Mouse (Mus musculus) spleen, adult 2 months (tissue): ENCODE measurements around the gene Ptp4a2. TPM values are rescaled to one million over a fixed set of nuclear protein-coding genes. Genes with fewer than 3 reads are reported as not detected.
A peak's percentile ranks its signal among the peaks of the same experiment; 100 is the strongest.

Source experiments
- DNase-seq, 2 experiments: peaks; one replicate each; pipeline versions ENCODE4 v3.0.0 to v3.0.0-alpha.2; 2012 to 2021; ENCODE audit warnings: low spot score in 2 of 2, low read depth in 1 of 2
- H3K27ac ChIP-seq: fragments of 200-500 bp; 2 replicates; pipeline ENCODE4 v1.5.1; 2012; ENCODE audit warnings: low read length, inconsistent platforms; ENCODE audit not compliant: insufficient read depth
- H3K27me3 ChIP-seq: fragments of 200-500 bp; 2 replicates; pipeline ENCODE4 v1.6.1; 2012; ENCODE audit warnings: mild to moderate bottlenecking, moderate library complexity, low read length, inconsistent platforms; ENCODE audit not compliant: control insufficient read depth, insufficient read depth
- H3K36me3 ChIP-seq: fragments of 200-500 bp; 2 replicates; pipeline ENCODE4 v1.6.1; 2012; ENCODE audit warnings: mild to moderate bottlenecking, low read length, inconsistent platforms; ENCODE audit not compliant: control insufficient read depth, insufficient read depth
- H3K4me1 ChIP-seq: fragments of 200-500 bp; 2 replicates; pipeline ENCODE4 v1.6.1; 2011; ENCODE audit warnings: inconsistent platforms; ENCODE audit not compliant: control insufficient read depth, insufficient read depth, insufficient read length
- H3K4me3 ChIP-seq: fragments of 200-500 bp; 2 replicates; pipeline ENCODE4 v1.5.1; 2011; ENCODE audit warnings: mild to moderate bottlenecking, inconsistent platforms; ENCODE audit not compliant: insufficient read depth, insufficient read length; ENCODE audit errors: extremely low read depth
- CTCF ChIP-seq: fragments of 200-500 bp; IDR thresholded peaks from 2 replicates; pipeline ENCODE4 v1.5.1; 2011; ENCODE audit warnings: mild to moderate bottlenecking, inconsistent platforms; ENCODE audit not compliant: insufficient read depth, insufficient read length, insufficient replicate concordance; ENCODE audit errors: extremely low read depth
- POLR2A ChIP-seq: fragments of 200-500 bp; IDR thresholded peaks from 2 replicates; pipeline ENCODE4 v1.6.1; 2011; ENCODE audit warnings: low read depth, low read length, inconsistent platforms
- whole genome bisulfite sequencing: fragments of 180-500 bp; shearing (Covaris S2); methylation state at CpG from one replicate; pipeline ENCODE4 v1.1.7; 2018; 5-methylcytosine and 5-hydroxymethylcytosine counted together
- polyA plus RNA-seq: library from polyadenylated mRNA; depleted of rRNA; stranded (reverse); fragments of >200 nt; gene quantifications from 2 replicates; pipeline ENCODE4 v1.2.3, GENCODE M21; 2012

Ptp4a2 gene
- polyA plus RNA-seq, 1 experiment = 51.1 TPM

DNA sequence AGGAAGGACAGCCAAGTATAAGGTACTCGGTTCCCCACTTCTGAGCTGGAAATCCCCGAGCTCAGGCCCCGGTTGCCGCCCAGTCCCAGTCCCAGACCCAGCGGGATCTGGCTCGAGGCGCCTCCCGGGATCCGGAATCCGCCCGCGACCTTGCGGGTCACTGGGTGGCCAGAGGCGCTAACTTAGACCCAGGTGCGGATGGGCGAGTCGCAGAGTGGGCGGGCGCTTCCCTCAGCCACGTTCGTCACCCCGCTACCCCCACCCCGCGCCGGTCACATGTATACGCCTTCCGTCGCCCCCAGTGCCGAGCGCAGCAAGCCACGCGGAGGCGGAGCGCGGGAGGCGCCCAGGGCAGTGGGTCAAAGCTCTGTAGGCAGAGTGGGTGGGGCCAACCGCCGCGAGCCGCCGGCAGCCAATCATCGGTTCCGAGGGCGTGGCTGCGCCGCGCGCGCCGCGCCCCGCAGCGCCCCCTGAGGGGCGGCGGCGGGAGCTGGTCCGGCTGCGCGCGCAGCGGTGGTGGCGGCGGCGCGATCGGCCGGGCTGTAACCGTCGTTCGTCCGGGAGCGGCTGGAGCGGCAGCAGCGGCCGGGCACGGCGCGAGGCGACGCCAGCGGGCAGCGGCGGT, 8.8 kb downstream of the Ptp4a2 start:
- peak; percentile 80 for TF ChIP-seq POLR2A
- peak; percentile 33; the same call in 1 of the 2 replicates for TF ChIP-seq CTCF
- 4% methylated on average over 76 of the region's 83 CpGs for WGBS
- Histone ChIP-seq H3K4me1 (peaks cover 16% of the 10 kb centered on the region), H3K27me3 (no peaks in the 10 kb centered on the region), H3K36me3 (no peaks in the 10 kb centered on the region; the same call in 1 of the 2 replicates), H3K27ac (peak overlapping the region; percentile 100), H3K4me3 (peak overlapping the region; percentile 96)
- peak; percentile 95 to 99 for DNase-seq

DNA sequence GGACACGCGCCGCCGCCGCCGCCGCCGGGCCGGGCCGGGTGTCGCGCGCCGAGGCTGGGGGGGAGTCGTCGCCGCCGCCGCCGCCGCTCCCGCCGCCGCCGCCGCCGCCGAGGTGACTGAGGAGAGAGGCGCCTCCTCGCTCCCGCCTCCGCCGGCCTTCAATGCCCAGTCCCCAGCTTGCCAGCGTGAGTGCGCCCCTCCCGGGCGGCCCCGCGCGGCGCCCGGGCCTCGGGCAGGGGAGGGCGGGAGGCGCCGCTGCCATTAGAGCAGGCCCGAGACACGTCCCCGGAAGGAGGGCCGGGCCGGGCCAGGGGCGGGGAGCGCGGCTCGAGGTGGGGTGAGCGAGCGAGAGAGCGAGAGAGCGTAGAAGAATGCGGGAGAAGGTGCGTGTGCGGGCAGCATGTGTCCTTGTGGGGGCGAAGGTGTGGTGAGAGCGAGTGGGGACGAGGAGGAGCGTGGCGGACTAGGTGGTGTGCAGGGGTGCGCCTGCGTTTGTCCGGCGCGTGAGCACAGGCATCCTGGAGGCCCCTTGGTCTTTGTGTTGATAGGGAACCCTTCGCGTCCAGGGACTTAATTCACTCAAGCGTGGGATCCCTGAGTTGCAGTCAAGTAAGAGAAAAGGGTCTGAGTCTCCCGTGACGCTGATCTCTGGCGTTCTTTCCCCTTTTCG, 9.5 kb downstream of the Ptp4a2 start:
- H3K4me1 ChIP-seq = peaks cover 16% of the 10 kb centered on the region

DNA sequence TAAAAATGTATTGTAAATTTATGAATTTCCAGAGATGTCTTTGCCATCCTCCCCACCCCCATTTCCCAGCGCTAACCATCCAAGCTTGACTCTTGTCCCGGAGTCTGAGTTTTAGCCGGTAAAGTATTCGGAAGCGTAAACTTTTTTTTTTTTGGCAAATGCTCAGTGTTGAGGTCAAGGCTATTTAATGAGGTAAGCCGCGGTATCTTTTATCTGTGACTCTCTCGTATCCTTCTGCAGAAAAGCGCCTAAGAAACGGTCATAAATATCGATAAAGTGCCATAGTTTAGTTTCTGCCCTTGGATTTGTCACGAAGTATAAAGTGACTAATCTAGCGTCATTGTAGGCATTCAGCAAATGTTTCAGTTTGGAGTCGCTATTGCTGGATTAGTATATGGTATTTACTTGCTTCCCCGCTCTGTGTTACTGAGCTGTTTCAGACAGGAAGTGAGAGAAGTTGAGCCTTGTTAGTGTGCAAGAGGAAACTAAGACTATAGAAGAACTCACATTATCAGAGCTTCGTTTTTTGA, 10.1 kb downstream of the Ptp4a2 start:
- no peaks in the 10 kb centered on the region; the same call in 1 of the 2 replicates for H3K36me3 ChIP-seq
- H3K27ac ChIP-seq = peak overlapping the region; percentile 95
- H3K27me3 ChIP-seq = no peaks in the 10 kb centered on the region
- 0% methylated on average over 16 of the region's 16 CpGs for WGBS
- DNase-seq = peak in 1 of 2 experiments; percentile 48
- H3K4me1 ChIP-seq = peaks cover 16% of the 10 kb centered on the region
- H3K4me3 ChIP-seq = peak overlapping the region; percentile 96
- no peak for TF ChIP-seq CTCF
- TF ChIP-seq POLR2A = no peak

More for the DNA sequence above, 9.5 kb downstream of the Ptp4a2 start:
- H3K4me3 ChIP-seq = peak overlapping the region; percentile 96
- peak overlapping the region; percentile 95 for H3K27ac ChIP-seq
- no peaks in the 10 kb centered on the region for H3K27me3 ChIP-seq
- H3K36me3 ChIP-seq = no peaks in the 10 kb centered on the region; the same call in 1 of the 2 replicates
- under 1% methylated on average over 77 of the region's 79 CpGs for WGBS
- DNase-seq = peak; percentile 50 to 81
- TF ChIP-seq CTCF = no peak
- 0 out of 2 replicates have a peak, but pooled peaks have one; percentile 13 for TF ChIP-seq POLR2A

DNA sequence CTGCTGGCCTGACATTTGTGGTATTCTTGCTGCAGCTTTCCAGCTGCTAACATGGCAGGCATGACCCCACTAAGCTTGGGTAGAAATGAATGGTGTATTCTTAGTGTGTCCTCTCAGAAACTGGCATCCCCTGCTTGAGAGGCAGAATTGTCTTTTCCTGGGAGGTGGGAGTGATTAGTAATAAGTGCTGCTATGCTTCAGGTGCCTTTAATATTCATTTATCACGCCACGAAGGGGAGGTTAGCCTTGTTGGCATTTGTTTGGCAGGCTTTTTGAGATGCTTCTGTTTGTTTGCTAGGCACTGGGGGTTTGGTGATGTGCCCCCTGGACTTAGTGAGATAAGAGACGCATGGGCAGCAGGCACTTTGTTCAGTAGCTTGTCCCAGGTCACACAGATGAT, 11.3 kb downstream of the Ptp4a2 start:
- no peak for DNase-seq
- Histone ChIP-seq H3K4me3 (peak overlapping the region; percentile 18; the same call in 1 of the 2 replicates), H3K27ac (peak overlapping the region; percentile 10; the same call in 1 of the 2 replicates), H3K4me1 (peaks cover 16% of the 10 kb centered on the region), H3K27me3 (no peaks in the 10 kb centered on the region), H3K36me3 (no peaks in the 10 kb centered on the region; the same call in 1 of the 2 replicates)
- no peak for TF ChIP-seq POLR2A
- TF ChIP-seq CTCF = no peak
- 55% methylated on average over 3 of the region's 3 CpGs for WGBS

DNA sequence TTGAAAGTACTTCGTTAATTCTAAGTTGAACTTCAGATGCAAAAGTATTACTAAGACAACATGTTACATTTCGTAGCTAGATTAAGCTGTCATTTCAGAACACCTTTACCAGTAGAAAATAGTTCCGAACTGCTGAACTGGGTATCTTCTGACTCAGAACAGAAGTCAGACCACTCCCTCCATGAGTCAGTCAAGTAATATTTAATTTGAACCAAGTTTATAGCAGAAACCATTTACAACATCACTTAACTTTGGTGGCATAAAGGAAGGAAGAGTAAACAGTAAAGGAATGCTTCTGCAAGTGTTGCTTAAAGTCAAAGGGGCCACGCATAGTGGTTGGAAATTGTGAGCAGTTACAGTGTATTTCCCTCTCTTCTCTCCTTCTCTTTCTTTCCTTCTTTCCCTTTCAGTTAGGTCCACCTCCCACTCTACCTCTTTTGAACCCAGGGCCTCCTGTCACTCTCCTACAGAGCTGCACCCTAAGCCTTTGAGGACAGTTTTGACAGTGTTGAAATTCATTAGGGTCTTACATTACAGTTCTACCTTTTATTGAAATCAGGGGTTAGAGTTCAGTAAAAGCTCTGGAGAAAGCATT, 12.3 kb downstream of the Ptp4a2 start:
- 56% methylated on average over 4 of the region's 4 CpGs for WGBS
- no peak overlapping the region for H3K27ac ChIP-seq
- DNase-seq = no peak

DNA sequence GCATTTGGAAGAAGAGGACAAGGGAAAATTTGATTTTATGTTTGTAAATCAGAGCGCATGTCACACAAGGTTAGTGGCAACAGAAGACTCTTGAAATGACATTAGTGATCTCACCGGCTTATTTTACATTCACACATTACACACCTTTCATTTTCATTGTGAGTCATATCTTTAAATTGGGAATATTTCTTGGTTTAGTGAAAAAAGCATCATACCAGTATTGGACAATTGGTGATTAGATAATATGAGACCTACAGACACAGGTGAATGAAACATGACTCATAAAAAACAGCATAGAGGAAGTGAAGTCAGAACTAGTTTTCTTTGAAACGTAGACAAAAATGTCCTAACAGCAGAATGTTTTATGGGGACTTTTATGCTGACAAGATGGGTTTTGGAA, 16.6 kb downstream of the Ptp4a2 start:
- Histone ChIP-seq H3K27ac (no peak overlapping the region), H3K36me3 (no peaks in the 10 kb centered on the region; the same call in 1 of the 2 replicates), H3K4me1 (peaks cover 15% of the 10 kb centered on the region), H3K27me3 (no peaks in the 10 kb centered on the region), H3K4me3 (no peak overlapping the region)
- no peak for DNase-seq
- TF ChIP-seq POLR2A (no peak), CTCF (no peak)
- 52% methylated on average over 3 of the region's 3 CpGs for WGBS

More for the DNA sequence above, 12.3 kb downstream of the Ptp4a2 start:
- Histone ChIP-seq H3K27me3 (no peaks in the 10 kb centered on the region), H3K4me3 (no peak overlapping the region; the same call in 1 of the 2 replicates), H3K4me1 (peaks cover 16% of the 10 kb centered on the region), H3K36me3 (no peaks in the 10 kb centered on the region; the same call in 1 of the 2 replicates)
- TF ChIP-seq POLR2A = no peak
- no peak for TF ChIP-seq CTCF
